Mouse (Mus musculus) MEL (cell line): Measurements from ENCODE around the gene Tmem184b. TPM values are rescaled to one million over a fixed set of nuclear protein-coding genes. Genes with fewer than 3 reads are reported as not detected.
A peak's percentile ranks its signal among the peaks of the same experiment; 100 is the strongest.

Experiments used
- DNase-seq: peaks from one replicate; pipeline ENCODE4 v3.0.0; 2011; ENCODE audit warnings: low read depth, low spot score
- H3K27ac ChIP-seq: 2 replicates; pipeline ENCODE4 v1.5.1; 2012; ENCODE audit warnings: low read depth, mild to moderate bottlenecking, control low read depth, low read length, moderate library complexity; ENCODE audit not compliant: control insufficient read depth
- H3K27me3 ChIP-seq, 2 experiments: fragments of 150-350 bp in 1 of 2; sonication (generic) in 1 of 2; 2 replicates each; pipeline ENCODE4 v1.6.1; 2012; ENCODE audit warnings: low read length in 2 of 2, mild to moderate bottlenecking in 2 of 2, improper control_type of control experiment in 1 of 2, moderate library complexity in 1 of 2; ENCODE audit not compliant: insufficient read depth in 2 of 2, control insufficient read depth in 1 of 2
- H3K36me3 ChIP-seq, 2 experiments: 2 replicates each; pipeline ENCODE4 v1.6.1; 2012 to 2014; ENCODE audit warnings: low read length in 2 of 2, improper control_type of control experiment in 1 of 2, inconsistent platforms in 1 of 2, mild to moderate bottlenecking in 1 of 2; ENCODE audit not compliant: insufficient read depth in 2 of 2, control insufficient read depth in 1 of 2
- H3K4me1 ChIP-seq, 2 experiments: fragments of 150-350 bp in 1 of 2; sonication (generic) in 1 of 2; 2 replicates each; pipeline ENCODE4 v1.6.1; 2012; ENCODE audit warnings: low read length in 2 of 2, improper control_type of control experiment in 1 of 2, mild to moderate bottlenecking in 1 of 2; ENCODE audit not compliant: insufficient read depth in 2 of 2, control insufficient read depth in 1 of 2
- H3K4me3 ChIP-seq, 2 experiments: fragments of 150-350 bp in 1 of 2; sonication (generic) in 1 of 2; 2 replicates each; pipeline ENCODE4 v1.5.1; 2012; ENCODE audit warnings: low read depth in 2 of 2, low read length in 2 of 2, mild to moderate bottlenecking in 2 of 2, moderate library complexity in 2 of 2, control low read depth in 1 of 2, improper control_type of control experiment in 1 of 2; ENCODE audit not compliant: control insufficient read depth in 1 of 2, insufficient read depth in 1 of 2
- H3K79me2 ChIP-seq: 2 replicates; pipeline ENCODE4 v1.6.1; 2012; ENCODE audit warnings: mild to moderate bottlenecking, low read length, moderate library complexity; ENCODE audit not compliant: control insufficient read depth, poor library complexity, insufficient read depth
- H3K9ac ChIP-seq: 2 replicates; pipeline ENCODE4 v1.6.1; 2012; ENCODE audit warnings: low read depth, mild to moderate bottlenecking, control low read depth, low read length, moderate library complexity; ENCODE audit not compliant: control insufficient read depth, poor library complexity, severe bottlenecking
- H3K9me3 ChIP-seq: fragments of 150-350 bp; sonication (generic); replicated peaks from 2 replicates; pipeline ENCODE4 v1.6.1; 2012; ENCODE audit warnings: mild to moderate bottlenecking, low read length, improper control_type of control experiment, moderate library complexity; ENCODE audit not compliant: insufficient read depth
- CTCF ChIP-seq, 3 experiments: IDR thresholded peaks in 2 of 3; conservative IDR thresholded peaks in 1 of 3; 2 replicates each; pipeline ENCODE4 v1.5.1; 2011 to 2012; ENCODE audit warnings: low read length in 3 of 3, low read depth in 2 of 3, mild to moderate bottlenecking in 2 of 3, improper control_type of control experiment in 1 of 3, inconsistent platforms in 1 of 3, mixed read lengths in 1 of 3, moderate library complexity in 1 of 3; ENCODE audit not compliant: control insufficient read depth in 1 of 3, insufficient read depth in 1 of 3, poor library complexity in 1 of 3, severe bottlenecking in 1 of 3
- ETS1 ChIP-seq: IDR thresholded peaks from 2 replicates; pipeline ENCODE4 v1.6.1; 2012; ENCODE audit warnings: low read depth, mild to moderate bottlenecking, inconsistent platforms, low read length, improper control_type of control experiment, moderate library complexity
- GABPA ChIP-seq: IDR thresholded peaks from 2 replicates; pipeline ENCODE4 v1.6.1; 2012; ENCODE audit warnings: low read depth, mild to moderate bottlenecking, inconsistent platforms, low read length, improper control_type of control experiment, moderate library complexity
- GATA1 ChIP-seq: IDR thresholded peaks from 2 replicates; pipeline ENCODE4 v1.6.1; 2011; ENCODE audit warnings: low read depth, low read length, improper control_type of control experiment
- HCFC1 ChIP-seq: IDR thresholded peaks from 2 replicates; pipeline ENCODE4 v1.6.1; 2012; ENCODE audit warnings: low read depth, mild to moderate bottlenecking, inconsistent platforms, low read length, improper control_type of control experiment, moderate library complexity
- MAFK ChIP-seq: IDR thresholded peaks from 2 replicates; pipeline ENCODE4 v1.6.1; 2011; ENCODE audit warnings: low read depth, mild to moderate bottlenecking, low read length, improper control_type of control experiment, borderline replicate concordance
- NELFE ChIP-seq: IDR thresholded peaks from 2 replicates; pipeline ENCODE4 v1.6.1; 2011; ENCODE audit warnings: low read depth, low read length, improper control_type of control experiment
- RCOR1 ChIP-seq: IDR thresholded peaks from 2 replicates; pipeline ENCODE4 v1.6.1; 2012; ENCODE audit warnings: low read depth, mild to moderate bottlenecking, inconsistent platforms, low read length, improper control_type of control experiment
- TAL1 ChIP-seq: IDR thresholded peaks from 2 replicates; pipeline ENCODE4 v1.6.1; 2012; ENCODE audit warnings: mild to moderate bottlenecking, inconsistent platforms, low read length, moderate library complexity, mixed read lengths
- TCF12 ChIP-seq: IDR thresholded peaks from 2 replicates; pipeline ENCODE4 v1.6.1; 2014; ENCODE audit warnings: low read depth, mild to moderate bottlenecking, inconsistent platforms, low read length, improper control_type of control experiment, moderate library complexity
- USF1 ChIP-seq: IDR thresholded peaks from 2 replicates; pipeline ENCODE4 v1.6.1; 2014; ENCODE audit warnings: low read depth, mild to moderate bottlenecking, inconsistent platforms, low read length, improper control_type of control experiment, moderate library complexity
- polyA plus RNA-seq, 2 experiments: library from polyadenylated mRNA; stranded (reverse) in 1 of 2; unstranded in 1 of 2; fragments of >175 nt in 1 of 2; fragments of >200 nt in 1 of 2; gene quantifications; 2 replicates each; pipeline versions ENCODE4 v1.2.1 to v1.2.4; 2012; ENCODE audit warnings: low replicate concordance in 2 of 2, low read depth in 1 of 2; ENCODE audit not compliant: insufficient read length in 2 of 2, insufficient read depth in 1 of 2, missing spikeins in 1 of 2
- total RNA-seq: library from RNA; depleted of rRNA; stranded (reverse); fragments of 300-350 nt; gene quantifications from 2 replicates; pipeline ENCODE4 v1.2.3, GENCODE M21; 2012

The Tmem184b gene
- total and polyA plus RNA-seq, 3 experiments, result 7.5 to 28.4 TPM; not detected in 1

GRCm38 (mm10) chr15:79396736-79397135 lies 6.6 kb downstream of the Tmem184b start:
- peaks cover 0 to 7% of the 10 kb centered on the region in 2 experiments; a peak in 3 of 4 replicates for H3K4me1 ChIP-seq
- no peak for DNase-seq
- no peaks in the 10 kb centered on the region for H3K9me3 ChIP-seq
- H3K36me3 ChIP-seq, result no peaks in the 10 kb centered on the region
- no peak for TF ChIP-seq RCOR1
- no peak for TF ChIP-seq HCFC1
- TF ChIP-seq NELFE, result no peak
- no peak for TF ChIP-seq TCF12
- TF ChIP-seq ETS1, result no peak
- TF ChIP-seq CTCF (IDR thresholded peaks at IDR 0.05 in 2 of 3, conservative IDR thresholded peaks at IDR 0.05 in 1 of 3; ENCODE audit: control insufficient read depth in 1 of 3, insufficient read depth in 1 of 3, low read depth in 2 of 3, low read length in 3 of 3, poor library complexity in 1 of 3, severe bottlenecking in 1 of 3), result peak in 2 of 3 experiments; percentile 27 to 31; a peak in 4 of 6 replicates
- no peak overlapping the region for H3K4me3 ChIP-seq
- H3K27me3 ChIP-seq, result no peaks in the 10 kb centered on the region
- 0 out of 2 replicates have a peak, but pooled peaks cover 2% of the 10 kb centered on the region for H3K79me2 ChIP-seq
- H3K27ac ChIP-seq, result no peak overlapping the region
- H3K9ac ChIP-seq, result no peak overlapping the region

GRCm38 (mm10) chr15:79395281-79395680 lies 8.1 kb downstream of the Tmem184b start:
- H3K4me3 ChIP-seq, result no peak overlapping the region
- H3K4me1 ChIP-seq, result peaks cover 0 to 6% of the 10 kb centered on the region in 2 experiments; a peak in 3 of 4 replicates
- DNase-seq, result no peak
- no peaks in the 10 kb centered on the region for H3K27me3 ChIP-seq
- no peaks in the 10 kb centered on the region for H3K36me3 ChIP-seq
- H3K9me3 ChIP-seq, result no peaks in the 10 kb centered on the region
- H3K27ac ChIP-seq, result no peak overlapping the region
- no peak overlapping the region for H3K9ac ChIP-seq
- 0 out of 2 replicates have a peak, but pooled peaks cover 2% of the 10 kb centered on the region for H3K79me2 ChIP-seq
- TF ChIP-seq GATA1 (no peak), MAFK (no peak), TAL1 (no peak), GABPA (no peak)

- Histone ChIP-seq H3K9me3 (no peaks in the 10 kb centered on the region), H3K4me1 (peaks cover 0 to 1% of the 10 kb centered on the region in 2 experiments; a peak in 1 of 4 replicates), H3K36me3 (no peaks in the 10 kb centered on the region)
- no peak for DNase-seq
- no peak for TF ChIP-seq USF1
- TF ChIP-seq, all 39 proteins: peak for 0
- no peak overlapping the region for H3K4me3 ChIP-seq
- H3K79me2 ChIP-seq, result 0 out of 2 replicates have a peak, but pooled peaks cover 2% of the 10 kb centered on the region
- no peak overlapping the region for H3K27ac ChIP-seq
- no peaks in the 10 kb centered on the region for H3K27me3 ChIP-seq
- no peak overlapping the region for H3K9ac ChIP-seq
Observed at GRCm38 (mm10) chr15:79394842-79395241, 8.5 kb downstream of the Tmem184b start.
